Mouse (Mus musculus) monocyte, adult 5-6 weeks (primary cell): Measurements from ENCODE around the gene Arhgef3. TPM values are rescaled to one million over a fixed set of nuclear protein-coding genes. Genes with fewer than 3 reads are reported as not detected.
"Not testable (repeated sequence)": the region's sequence is repeated elsewhere in the genome, so short reads cannot be mapped to it uniquely, and the experiment has no call there.

Experiments used
- ATAC-seq: fragments of 153-309, 156-312 bp; replicated peaks from 2 replicates; pipeline ENCODE4 v1.8.0; 2017; ENCODE audit warnings: mild to moderate bottlenecking; ENCODE audit not compliant: low TSS enrichment, insufficient number of reproducible peaks, severe bottlenecking, poor library complexity, low FRiP score
- total RNA-seq: library from RNA; stranded (forward); fragments of 200-1000, 200-491, 200-594 nt; gene quantifications from 3 replicates; pipeline ENCODE4 v1.2.3, GENCODE M21; 2017

Arhgef3 gene
- total RNA-seq, 1 experiment from 2014 or later: 261 TPM

DNA sequence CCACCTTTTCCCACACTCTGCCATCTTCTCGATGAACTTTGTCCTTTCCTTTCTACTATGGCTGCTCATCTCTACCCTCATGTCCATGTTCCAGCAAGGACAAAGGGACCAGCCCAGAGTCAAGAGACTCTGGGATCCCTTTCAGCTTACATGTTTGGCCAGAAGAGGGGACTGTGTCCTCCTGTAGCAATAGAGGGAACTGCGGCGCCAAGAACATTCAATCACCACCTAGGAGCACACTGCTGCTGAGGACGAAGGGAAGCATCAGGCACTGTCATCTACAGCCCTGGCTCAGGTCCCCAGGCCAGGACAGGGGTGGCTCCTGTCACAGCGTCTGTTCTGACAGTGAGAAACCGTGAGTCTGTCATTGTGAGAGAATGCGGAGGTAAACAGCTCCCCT, 65.1 kb downstream of the Arhgef3 start:
- no peak for ATAC-seq

DNA sequence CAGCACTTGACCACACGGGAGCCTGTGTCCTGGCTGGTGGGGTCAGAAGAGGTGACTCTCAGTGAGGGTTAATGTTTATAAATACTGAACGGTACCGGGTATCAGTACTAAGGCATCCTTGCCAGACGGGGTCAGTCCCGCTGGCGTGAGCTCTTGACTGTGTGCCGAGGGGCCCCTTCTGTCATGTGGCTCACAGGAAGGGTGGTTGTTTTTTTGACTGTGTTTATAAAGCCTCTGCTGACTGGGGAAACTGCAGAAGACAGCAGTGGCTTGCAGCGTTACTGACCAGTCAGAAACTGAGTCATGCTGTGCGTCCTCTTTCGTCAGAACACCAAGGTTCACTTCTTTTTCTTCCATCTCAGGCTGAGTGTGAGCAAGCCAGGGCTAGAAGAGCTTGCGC, 67.4 kb downstream of the Arhgef3 start:
- ATAC-seq: no peak

DNA sequence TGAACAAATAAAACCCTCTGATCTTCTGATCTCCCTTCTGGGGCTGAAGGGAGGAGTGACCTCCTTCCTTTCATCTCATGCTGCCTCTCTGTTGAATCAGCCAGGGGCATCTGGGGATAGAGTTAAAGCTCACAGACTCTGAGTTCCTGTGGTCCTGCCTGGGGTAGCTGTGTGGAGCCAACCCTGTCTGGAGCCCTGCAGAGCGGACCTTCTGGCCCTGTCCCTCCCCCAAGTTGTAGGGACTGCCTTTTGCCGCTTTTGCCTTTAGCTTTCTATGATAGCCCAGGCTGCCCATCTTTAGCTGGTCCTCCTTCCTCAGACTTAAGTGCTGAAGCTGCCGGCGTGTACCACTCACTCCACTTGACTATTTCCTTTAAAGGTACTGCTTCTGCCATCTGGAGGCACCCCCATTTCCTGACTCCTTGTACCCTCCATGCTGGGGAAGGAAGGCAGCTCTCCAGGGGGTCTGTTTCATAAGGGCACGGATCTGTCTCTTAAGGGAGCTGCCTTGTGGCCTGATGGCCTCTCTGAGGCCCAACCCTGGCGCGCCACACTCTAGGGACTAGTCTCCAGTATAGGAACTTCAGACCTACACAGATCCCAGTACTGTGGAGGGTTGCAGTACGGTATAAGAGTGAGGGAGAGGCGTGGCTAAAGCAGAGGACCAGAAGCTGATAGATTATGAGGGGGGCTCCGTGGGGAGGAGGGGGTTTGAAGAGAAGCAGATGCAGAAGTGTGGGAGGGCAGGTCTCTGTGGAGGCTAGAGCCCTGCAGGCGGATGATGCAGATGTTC, 68.1 kb downstream of the Arhgef3 start:
- ATAC-seq: no peak

DNA sequence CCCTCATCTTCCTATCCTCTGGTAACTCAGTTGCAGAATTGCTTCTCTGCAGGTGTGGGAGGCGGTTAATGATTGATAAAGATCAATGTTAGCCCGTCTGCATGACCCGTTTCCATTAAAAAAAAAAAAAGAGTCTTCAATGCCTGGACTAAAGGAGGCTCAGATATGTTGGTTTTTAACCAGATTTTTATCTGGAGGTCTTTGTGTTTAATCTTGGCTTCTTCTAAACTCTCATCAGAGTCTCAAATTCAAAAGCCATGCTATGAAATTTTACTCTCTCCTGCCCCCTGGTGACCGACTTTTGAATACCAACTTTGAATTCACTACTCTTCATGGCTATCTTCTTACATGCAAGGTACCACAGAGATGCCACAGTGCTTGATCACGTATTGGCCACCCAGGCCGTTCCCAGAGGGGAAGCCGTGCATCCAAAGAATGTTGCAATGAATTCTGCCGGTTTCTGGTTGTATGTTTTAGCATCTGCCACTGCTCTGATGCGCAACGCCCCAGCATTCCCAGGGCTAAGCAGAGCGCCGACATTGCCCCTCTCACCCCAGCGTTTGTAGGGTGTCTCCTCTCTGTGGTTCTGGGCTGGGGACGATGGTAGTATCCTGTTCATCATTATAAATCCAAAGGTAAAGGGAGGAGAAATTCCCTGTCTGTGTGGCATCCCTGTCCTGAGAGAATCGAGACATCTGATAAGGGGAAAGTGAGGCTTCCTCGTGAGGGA, 69.0 kb downstream of the Arhgef3 start:
- no peak for ATAC-seq

DNA sequence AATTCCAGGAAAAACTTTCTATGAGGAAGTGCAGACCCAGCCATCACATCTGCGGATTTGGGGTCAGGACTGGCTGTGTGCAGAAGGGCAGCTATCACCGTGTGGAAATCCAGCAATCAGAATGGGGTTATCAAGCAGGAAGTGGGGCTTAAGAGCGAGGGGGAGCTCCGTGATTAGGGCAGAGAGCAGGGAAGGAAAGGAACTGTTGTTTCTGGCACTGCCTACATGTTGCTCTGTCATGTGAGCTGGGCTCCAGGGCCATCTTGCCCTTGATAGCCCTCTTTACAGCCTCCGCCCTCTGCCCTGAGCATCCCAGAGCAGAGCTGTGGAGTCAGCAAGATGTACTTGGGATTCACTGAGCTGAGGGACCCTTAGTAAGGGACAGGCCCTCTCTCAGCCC, 71.2 kb downstream of the Arhgef3 start:
- no peak for ATAC-seq

DNA sequence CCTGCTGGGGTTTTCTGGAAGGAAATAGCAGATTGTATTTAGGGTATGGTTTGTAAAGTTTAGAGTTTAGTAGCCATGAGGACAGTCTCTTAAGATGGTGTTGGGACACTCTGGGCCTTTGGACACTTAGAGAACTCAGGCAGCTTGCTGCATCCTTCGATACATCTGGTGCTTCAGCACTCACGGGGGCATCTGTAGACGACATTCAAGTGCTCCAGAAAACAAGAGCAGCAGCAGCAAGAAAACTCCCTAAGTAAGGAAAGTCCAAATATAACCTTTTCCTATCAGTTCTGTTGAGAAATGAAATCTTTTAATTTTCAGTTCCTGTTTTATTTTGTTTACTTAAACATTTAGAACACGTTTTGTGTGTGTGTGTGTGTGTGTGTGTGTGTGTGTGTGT, 71.9 kb downstream of the Arhgef3 start:
- ATAC-seq: no peak

DNA sequence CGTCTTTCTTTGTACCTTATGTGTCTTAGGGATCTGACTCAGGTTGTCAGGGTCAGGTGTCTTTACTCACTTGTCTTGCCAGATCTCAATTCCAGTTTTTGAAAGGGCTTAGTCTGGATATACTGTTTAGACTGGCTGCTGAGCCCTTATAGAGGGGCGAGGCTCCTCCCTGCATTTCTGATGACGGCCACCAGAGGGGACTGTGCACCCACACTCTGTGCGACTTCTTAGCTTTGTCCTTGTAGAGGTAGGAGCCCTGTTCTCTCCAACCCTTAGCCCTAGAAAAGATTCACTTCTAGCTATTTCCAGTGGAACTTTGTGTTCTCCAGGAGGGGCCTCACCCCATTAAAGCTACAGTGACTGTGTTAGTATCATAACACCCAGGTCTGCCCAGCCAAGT, 72.3 kb downstream of the Arhgef3 start:
- ATAC-seq: peak; percentile 89

DNA sequence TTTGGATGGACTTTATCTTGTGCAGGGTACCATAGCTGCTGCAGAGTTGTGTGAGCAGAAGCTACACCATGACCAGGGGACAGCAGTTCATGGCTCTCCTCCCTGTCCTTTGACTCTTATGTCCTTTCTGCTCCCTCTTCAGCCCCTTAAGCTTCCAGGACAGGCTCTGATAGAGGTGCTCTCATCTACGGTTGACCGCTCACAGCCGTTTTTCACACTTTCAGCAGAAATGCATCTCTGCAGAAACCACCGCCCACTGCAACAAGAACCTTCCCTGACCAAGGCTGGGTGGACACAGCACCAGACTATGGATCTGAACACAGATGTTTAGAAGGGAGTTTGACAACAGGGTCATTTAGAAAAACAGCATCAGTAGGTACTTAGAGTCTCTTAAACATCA, 73.2 kb downstream of the Arhgef3 start:
- no peak for ATAC-seq

DNA sequence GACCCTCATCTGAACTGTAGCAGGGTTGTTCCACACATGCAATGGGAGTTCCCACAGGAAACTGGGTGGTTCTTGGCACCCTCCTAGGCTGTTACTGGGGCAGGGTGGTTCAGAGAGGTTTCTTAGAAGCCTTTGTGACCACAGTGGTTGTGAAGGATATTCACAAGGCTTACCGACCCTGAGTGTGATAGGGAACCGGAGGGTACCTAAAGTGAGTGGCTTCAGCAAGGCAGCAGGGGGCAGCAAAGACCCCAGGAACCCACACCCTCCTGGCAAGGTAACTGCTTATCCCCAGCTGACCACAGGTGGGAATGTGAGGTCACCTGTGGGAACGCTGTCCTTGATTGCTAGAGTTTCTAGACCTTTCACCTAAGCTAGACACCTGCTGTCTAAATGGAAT, 77.8 kb downstream of the Arhgef3 start:
- peak; percentile 67 for ATAC-seq

DNA sequence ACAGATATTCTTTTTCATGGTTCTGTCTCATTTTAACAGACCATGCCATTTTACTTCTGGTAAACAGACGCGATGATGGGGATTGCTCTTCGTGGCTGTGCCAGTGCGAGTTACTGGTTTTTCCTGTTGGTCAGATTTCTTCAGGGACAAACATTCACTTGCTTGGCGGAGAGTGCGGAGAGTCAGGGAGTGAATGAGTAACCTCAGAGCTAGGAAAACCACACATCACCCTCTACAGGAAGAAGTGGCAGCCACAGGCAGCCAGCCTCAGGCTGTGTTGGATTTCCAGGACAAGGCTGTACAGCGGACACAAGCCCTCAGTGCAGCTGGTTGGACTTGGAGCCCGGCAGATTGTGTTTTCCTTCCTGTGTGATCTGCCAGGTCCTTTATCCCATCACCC, 82.3 kb downstream of the Arhgef3 start:
- ATAC-seq: no peak

DNA sequence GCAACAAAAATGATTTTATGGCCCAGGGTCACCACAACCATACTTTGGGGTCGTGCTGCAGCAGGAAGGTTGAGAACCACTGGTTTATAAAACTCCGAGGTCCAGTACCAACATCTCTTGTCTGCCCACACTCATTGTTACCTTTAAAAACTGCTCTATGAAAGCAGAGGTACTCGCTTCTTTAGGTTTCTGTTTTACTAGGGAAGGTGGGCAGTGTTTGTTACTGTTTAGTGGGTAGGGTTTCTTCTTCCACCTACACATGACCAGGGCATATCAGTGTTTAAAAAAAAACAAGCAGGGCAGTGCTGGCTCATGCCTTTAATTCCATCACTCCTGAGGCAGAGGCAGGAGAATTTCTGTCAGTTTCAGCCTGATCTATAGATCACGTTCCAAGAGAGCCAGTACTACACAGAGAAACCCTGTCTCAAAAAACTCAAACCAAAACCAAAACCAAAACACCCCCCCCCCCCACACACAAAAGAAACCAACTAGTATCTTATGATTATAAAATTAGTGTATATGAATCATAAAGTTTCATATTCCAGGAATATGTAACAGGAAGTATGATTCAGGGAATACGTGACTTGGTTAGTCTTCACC, 83.9 kb downstream of the Arhgef3 start:
- ATAC-seq: no peak

DNA sequence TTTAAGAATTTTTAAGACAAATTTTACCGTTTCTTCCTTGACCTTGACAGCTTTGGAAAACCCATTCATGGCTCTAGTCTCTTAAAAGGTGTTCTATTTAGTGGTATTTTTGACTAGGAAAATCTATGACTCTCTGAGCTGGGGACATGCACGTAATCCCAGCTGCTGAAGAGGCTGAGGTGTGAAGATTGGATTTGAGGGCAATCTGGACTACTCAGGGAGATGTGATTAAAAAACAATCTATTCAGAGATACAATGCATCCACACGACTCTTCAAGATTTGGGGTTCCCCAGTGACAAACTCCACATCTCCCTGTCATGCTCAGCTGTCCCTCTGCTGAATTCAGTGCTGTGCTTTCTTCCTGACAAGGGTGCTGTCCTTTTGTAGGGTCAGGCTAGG, 84.4 kb downstream of the Arhgef3 start:
- ATAC-seq: no peak

DNA sequence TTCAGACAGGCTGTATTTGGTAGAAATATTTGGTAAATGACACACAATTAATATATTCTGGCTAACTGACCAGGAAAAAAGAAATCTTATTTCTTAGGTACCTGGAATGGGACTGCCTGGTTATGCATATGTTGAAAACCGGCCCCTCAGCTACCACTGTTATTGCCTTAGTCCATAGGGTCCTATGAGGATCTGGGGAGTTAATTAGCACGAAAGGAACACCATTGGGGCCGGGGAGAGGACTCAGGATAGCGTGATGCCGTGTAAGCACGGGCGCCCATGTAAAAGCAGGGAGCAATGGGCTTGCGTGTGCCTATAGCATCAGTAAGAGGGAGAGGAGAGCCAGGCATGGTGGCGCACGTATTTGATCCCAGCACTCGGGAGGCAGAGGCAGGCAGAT, 85.2 kb downstream of the Arhgef3 start:
- no peak for ATAC-seq

DNA sequence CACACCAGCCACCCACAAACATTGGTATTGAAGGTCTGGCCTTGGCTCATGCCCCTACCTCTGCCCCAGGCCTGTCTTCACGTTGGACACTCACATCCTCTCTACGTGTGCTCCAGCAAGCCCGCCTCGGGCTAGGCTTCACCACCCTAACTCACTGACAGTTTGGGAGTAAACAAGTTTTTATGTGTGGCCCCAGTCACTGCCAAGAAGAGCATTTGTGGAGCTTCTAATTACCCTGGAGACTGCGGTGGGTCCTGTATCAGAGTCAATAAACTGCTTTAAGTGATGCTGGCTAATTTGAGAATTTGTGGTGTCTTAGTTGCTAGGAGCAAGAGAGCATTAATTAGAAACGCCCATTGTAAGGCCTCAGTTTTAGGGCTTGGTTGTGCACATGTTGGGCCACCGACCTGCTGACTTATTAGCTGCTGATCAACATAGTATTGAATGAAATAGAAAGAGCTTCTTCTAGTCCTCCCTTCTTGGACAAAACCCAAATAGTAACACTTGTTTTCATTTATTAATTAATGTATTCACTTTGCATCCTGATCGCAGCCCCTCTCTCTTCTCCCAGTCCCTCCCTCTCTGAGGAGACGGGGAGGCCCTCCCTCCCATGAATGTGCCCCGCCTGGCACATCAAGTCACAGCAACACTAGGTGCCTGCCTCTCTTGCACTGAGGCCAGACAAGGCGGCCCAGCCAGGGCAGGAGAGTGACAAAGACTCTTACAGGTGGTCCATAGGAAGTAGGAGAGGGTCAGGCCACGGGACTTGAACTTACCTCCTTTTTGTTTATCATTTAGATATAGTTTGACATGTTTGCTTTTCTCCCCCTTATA, 86.3 kb downstream of the Arhgef3 start:
- ATAC-seq: no peak

DNA sequence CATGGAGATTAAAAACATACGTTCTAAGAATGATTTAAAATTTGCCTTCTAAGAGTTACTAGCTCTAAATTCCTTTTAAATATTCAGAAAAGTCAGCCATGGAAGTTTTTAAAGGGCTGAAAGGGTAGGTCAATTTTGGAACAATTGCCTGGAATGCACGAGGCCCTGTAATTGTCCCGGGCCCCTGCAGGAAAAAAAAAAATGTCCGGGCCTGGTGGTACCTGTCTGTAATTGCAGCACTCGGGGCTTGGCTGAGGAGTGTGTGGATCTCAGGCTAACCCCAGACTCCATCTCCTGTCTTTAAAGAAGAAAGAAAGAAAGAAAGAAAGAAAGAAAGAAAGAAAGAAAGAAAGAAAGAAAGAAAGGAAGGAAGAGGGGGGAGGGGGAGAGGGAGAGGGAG, 87.1 kb downstream of the Arhgef3 start:
- no peak for ATAC-seq

DNA sequence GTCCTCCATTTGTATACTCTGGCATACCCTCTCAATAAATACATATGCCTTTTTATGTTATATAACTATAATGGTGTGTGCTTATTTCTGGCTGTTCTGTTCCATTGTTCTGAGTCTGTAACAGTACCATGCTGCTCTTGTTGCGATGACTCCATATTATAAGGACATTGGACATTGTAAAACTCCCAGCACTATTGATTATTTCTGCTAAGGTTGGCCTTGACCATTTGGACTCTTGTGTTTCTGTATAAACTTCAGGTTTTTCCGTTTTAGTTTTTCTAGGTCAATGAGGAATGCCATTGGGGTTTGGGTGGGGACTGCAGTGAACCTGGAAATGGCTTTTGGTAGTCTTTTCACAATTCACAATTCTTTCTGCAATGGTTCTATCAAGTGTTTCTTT, 90.0 kb downstream of the Arhgef3 start:
- no peak for ATAC-seq

DNA sequence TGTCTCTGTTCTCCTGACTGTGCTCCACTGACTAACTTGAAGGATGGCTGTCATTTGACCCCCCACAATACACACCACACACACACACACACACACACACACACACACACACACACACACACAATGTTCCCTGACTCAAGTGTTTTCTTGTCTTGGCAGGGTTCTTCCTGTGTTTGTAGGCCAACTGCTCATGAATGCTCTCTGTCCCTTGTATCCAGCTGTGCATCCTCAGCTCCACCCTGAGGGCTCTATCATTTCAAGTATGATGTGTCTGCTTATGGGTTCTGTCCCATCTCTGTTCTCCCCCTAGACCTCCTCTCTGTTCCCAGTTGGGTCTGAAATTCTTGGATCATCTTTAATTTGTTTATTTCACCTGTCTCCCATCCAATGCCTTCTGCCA, 91.7 kb downstream of the Arhgef3 start:
- no peak for ATAC-seq

DNA sequence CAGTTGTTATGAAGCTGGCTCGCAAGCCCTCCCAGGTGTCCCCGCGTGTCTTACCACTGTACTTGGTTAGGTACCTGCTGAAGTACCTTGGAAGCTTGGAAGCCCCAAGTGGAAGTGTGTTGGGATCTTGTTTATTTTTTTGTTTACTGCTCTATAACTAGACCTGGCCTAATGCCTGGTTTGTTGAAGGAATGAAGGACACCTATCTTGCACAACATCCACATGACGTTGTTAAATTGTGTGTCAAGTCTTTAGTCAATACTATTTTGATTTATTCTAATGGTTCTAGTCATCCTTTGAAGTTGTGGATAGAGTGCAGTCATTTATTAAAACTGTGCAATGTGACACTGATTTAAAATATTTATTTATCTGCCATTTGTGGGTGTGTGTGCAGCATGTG, 94.8 kb downstream of the Arhgef3 start:
- no peak for ATAC-seq

DNA sequence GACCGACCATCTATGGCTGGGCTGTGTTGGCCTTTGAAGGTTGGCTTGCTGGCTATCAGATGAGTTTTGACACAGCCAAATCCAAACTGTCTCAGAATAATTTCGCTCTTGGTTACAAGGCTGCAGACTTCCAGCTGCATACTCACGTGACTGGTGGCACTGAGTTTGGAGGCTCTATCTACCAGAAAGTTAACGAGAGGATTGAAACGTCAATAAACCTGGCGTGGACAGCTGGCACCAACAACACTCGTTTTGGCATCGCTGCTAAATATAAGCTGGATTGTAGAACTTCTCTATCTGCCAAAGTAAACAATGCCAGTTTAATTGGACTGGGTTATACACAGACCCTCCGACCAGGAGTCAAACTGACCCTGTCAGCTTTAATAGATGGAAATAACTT, 96.1 kb downstream of the Arhgef3 start:
- not testable (repeated sequence) for ATAC-seq
